Mouse (Mus musculus) testis, adult 2 months (tissue): ENCODE results near the gene Ilkap.

ENCODE experiments used
- CTCF ChIP-seq: fragments of 200-500 bp; IDR thresholded peaks from 2 replicates; pipeline ENCODE4 v1.5.1; 2012; ENCODE audit warnings: low read depth, mild to moderate bottlenecking, inconsistent platforms, low read length, moderate library complexity; ENCODE audit not compliant: control insufficient read depth, insufficient read depth, insufficient replicate concordance
- POLR2A ChIP-seq: fragments of 200-500 bp; IDR thresholded peaks from 2 replicates; pipeline ENCODE4 v1.6.1; 2012; ENCODE audit warnings: low read depth, mild to moderate bottlenecking, inconsistent platforms, low read length, moderate library complexity; ENCODE audit not compliant: control insufficient read depth

DNA sequence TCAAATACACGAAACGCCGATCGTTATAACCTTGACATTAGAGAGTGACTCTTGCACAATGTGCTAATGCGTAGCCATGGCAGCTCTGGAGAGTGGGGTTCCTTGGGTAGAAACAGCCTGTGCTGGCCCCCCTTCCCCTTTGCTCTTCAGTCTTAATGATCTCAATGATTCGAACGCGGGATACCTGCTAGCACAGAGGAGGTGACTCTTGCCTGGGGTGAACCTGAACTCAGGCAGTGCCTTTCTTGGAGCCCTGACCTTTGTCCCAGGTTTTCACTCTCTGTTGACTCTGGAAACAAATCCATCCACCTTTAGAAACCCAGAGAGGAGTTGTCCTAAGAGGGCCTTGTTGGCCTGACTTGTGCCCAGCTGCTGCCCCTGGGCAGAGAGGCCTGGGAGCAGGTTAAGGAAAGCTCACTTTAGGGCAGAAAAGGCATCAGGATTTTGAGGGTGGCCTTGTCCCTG lies 22.0 kb upstream of the Ilkap start:
- TF ChIP-seq CTCF (no peak), POLR2A (no peak)
